Comparison of ENCODE assay signal across 24 mouse cellular contexts in genomic region chr1:131699642-131700041, GRCm38 (mm10). TPM values are rescaled to one million over a fixed set of nuclear protein-coding genes. Genes with fewer than 3 reads are reported as not detected.
"Had no signal": no experiment of that assay in that cellular context is flagged by ENCODE, and none has a peak within 500 bp of the region (broad histone marks: within the 10 kb centered on the region; RNA-seq: fewer than 3 reads in every experiment).

No protein-coding gene starts in this region.

- H3K9me3 ChIP-seq: liver, embryonic 13.5 days; liver, embryonic 15.5 days; midbrain, embryonic 12.5 days; neural tube, embryonic 13.5 days; neural tube, embryonic 15.5 days had no signal

- H3K27ac ChIP-seq: liver, embryonic 13.5 days; liver, embryonic 15.5 days; midbrain, embryonic 12.5 days; neural tube, embryonic 13.5 days; neural tube, embryonic 15.5 days had no signal

- H3K4me3 ChIP-seq: liver, embryonic 13.5 days; liver, embryonic 15.5 days; midbrain, embryonic 12.5 days; myocyte; neural tube, embryonic 13.5 days; neural tube, embryonic 15.5 days had no signal

- DNase-seq: liver, embryonic 13.5 days; liver, postnatal 0 days; lung, adult 2 months; lung, postnatal 10 days; lung, postnatal 36 days; midbrain, embryonic 14.5 days; retina, postnatal 1 day; right cerebral cortex, adult 18-20 months; right cerebral cortex, postnatal 25 days; right cerebral cortex, postnatal 4 days; spleen, adult 18-20 months; thymus, adult 18-20 months; thymus, postnatal 14 days; thymus, postnatal 36 days had no signal

- H3K9ac ChIP-seq: liver, embryonic 13.5 days; liver, embryonic 15.5 days; liver, postnatal 0 days; midbrain, embryonic 12.5 days; neural tube, embryonic 13.5 days; neural tube, embryonic 15.5 days had no signal

- H3K4me2 ChIP-seq: liver, embryonic 13.5 days; liver, embryonic 15.5 days; midbrain, embryonic 12.5 days; neural tube, embryonic 13.5 days; neural tube, embryonic 15.5 days had no signal

- H3K27me3 ChIP-seq: liver, embryonic 13.5 days; liver, embryonic 15.5 days; midbrain, embryonic 12.5 days; neural tube, embryonic 13.5 days; neural tube, embryonic 15.5 days had no signal

- ATAC-seq: liver, postnatal 0 days; midbrain, embryonic 16.5 days had no signal

- H3K36me3 ChIP-seq: liver, embryonic 13.5 days; liver, embryonic 15.5 days; midbrain, embryonic 12.5 days; neural tube, embryonic 13.5 days; neural tube, embryonic 15.5 days had no signal

- H3K4me1 ChIP-seq: liver, embryonic 13.5 days; liver, embryonic 15.5 days; midbrain, embryonic 12.5 days; neural tube, embryonic 13.5 days; neural tube, embryonic 15.5 days had no signal

RNA-seq across cellular contexts. Expression of gene Slc26a9, which starts 44.2 kb away (rescaled TPM):
- total RNA-seq: megakaryocyte, adult 5-6 weeks had no signal
- polyA plus RNA-seq: liver, embryonic 13.5 days; liver, embryonic 15.5 days; liver, postnatal 0 days; midbrain, embryonic 12.5 days; myocyte; neural tube, embryonic 11.5 days; neural tube, embryonic 13.5 days; small intestine, adult 2 months; urinary bladder, adult 2 months had no signal
